Mouse (Mus musculus) kidney, postnatal 0 days (tissue): ENCODE measurements around the gene F2rl1. TPM values are rescaled to one million over a fixed set of nuclear protein-coding genes. Genes with fewer than 3 reads are reported as not detected.

Experiments
- ATAC-seq: fragments of 200-750 bp; cut with Nextera tagmentation; replicated peaks from 2 replicates; pipeline ENCODE4 v1.8.0; 2017; ENCODE audit warnings: low read depth, moderate number of reproducible peaks, moderate TSS enrichment, moderate library complexity; ENCODE audit not compliant: low FRiP score
- DNase-seq: peaks from one replicate; pipeline ENCODE4 v3.0.0-alpha.2; 2016; ENCODE audit warnings: low spot score
- H3K27ac ChIP-seq: fragments of 300-500 bp; sonication (generic); 2 replicates; pipeline ENCODE4 v1.5.1; 2014; ENCODE audit warnings: mild to moderate bottlenecking
- H3K27me3 ChIP-seq: fragments of 300-500 bp; sonication (generic); 2 replicates; pipeline ENCODE4 v1.6.1; 2014; ENCODE audit warnings: low read length, mixed read lengths; ENCODE audit not compliant: insufficient read depth
- H3K36me3 ChIP-seq: fragments of 300-500 bp; sonication (generic); 2 replicates; pipeline ENCODE4 v1.6.1; 2014; ENCODE audit warnings: low read length, mixed read lengths; ENCODE audit not compliant: insufficient read depth
- H3K4me1 ChIP-seq: fragments of 300-500 bp; sonication (generic); replicated peaks from 2 replicates; pipeline ENCODE4 v1.6.1; 2014; ENCODE audit warnings: antibody characterized with exemption, low read length, mixed read lengths; ENCODE audit not compliant: insufficient read depth
- H3K4me2 ChIP-seq: fragments of 300-500 bp; sonication (generic); 2 replicates; pipeline ENCODE4 v1.6.1; 2014; ENCODE audit warnings: mild to moderate bottlenecking, low read length, moderate library complexity, mixed read lengths
- H3K4me3 ChIP-seq: fragments of 300-500 bp; sonication (generic); replicated peaks from 2 replicates; pipeline ENCODE4 v1.5.1; 2014; ENCODE audit warnings: low read depth, low read length
- H3K9ac ChIP-seq: fragments of 300-500 bp; sonication (generic); 2 replicates; pipeline ENCODE4 v1.6.1; 2014; ENCODE audit warnings: low read depth, low read length
- H3K9me3 ChIP-seq: fragments of 300-500 bp; sonication (generic); replicated peaks from 2 replicates; pipeline ENCODE4 v1.6.1; 2016; ENCODE audit warnings: low read length, inconsistent platforms, mixed read lengths
- CTCF ChIP-seq: IDR thresholded peaks from 2 replicates; pipeline ENCODE4 v1.5.1; 2016; ENCODE audit warnings: antibody characterized with exemption, low read depth, mild to moderate bottlenecking, moderate library complexity
- WGBS: fragments of 180-500 bp; shearing (Covaris S2); extraction: QIAGEN DNeasy Blood & Tissue Kit; methylation state at CpG from one replicate; pipeline ENCODE4 v1.1.7; 2014; 5-methylcytosine and 5-hydroxymethylcytosine counted together
- polyA plus RNA-seq: library from polyadenylated mRNA; unstranded; fragments of >200 nt; fragmentation: Nextera tagmentation; extraction: Ambion mirVana; gene quantifications from 2 replicates; pipeline ENCODE4 v1.2.1, GENCODE M21; 2015

The F2rl1 gene
- 10.4 and 10.7 TPM in 2 replicates for polyA plus RNA-seq

- no peak for TF ChIP-seq CTCF
- DNase-seq (peak; percentile 69), ATAC-seq (peak; percentile 95)
- Histone ChIP-seq H3K36me3 (no peaks in the 10 kb centered on the region), H3K9me3 (no peaks in the 10 kb centered on the region), H3K27me3 (no peaks in the 10 kb centered on the region), H3K4me1 (no peaks in the 10 kb centered on the region; the same call in 1 of the 2 replicates), H3K4me3 (peak within 1 kb of the TSS; percentile 51), H3K4me2 (peak within 1 kb of the TSS; percentile 81), H3K9ac (peak within 1 kb of the TSS; percentile 51), H3K27ac (peak within 1 kb of the TSS; percentile 55)
- WGBS: under 1% methylated on average over 54 of the region's 54 CpGs
Measured at GRCm38 (mm10) chr13:95524674-95525491, at the start of gene F2rl1. TSS of gene F2rl1 (minus strand) at chr13:95525227.

DNA sequence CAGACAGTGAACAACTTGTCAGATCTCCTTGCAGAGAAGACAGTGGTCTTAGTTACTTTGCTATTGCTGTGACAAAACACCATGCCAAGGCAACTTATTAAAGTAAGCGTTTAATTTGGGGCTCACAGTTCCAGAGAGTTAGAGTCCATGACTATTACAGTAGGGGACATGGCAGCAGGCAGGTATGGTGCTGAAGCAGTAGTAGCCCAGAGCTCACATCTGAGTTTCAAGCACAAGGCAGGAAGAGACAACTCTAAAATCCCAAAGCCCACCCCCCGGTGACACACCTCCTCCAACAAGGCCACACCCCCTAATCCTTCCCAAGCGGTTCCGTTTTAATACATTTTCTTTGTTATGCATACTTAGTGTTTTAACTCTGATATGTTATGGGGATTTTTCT, 45.9 kb upstream of the F2rl1 start:
- no peak for TF ChIP-seq CTCF
- no peak for DNase-seq
- Histone ChIP-seq H3K27ac (no peak overlapping the region), H3K4me1 (no peaks in the 10 kb centered on the region), H3K36me3 (no peaks in the 10 kb centered on the region), H3K9ac (no peak overlapping the region), H3K4me2 (no peak overlapping the region), H3K4me3 (no peak overlapping the region), H3K27me3 (no peaks in the 10 kb centered on the region), H3K9me3 (no peaks in the 10 kb centered on the region)
- 94% methylated on average over 4 of the region's 4 CpGs for WGBS
- no peak for ATAC-seq

- no peak overlapping the region for H3K27ac ChIP-seq
- no peaks in the 10 kb centered on the region for H3K9me3 ChIP-seq
- DNase-seq: no peak
- no peak for ATAC-seq
- H3K4me3 ChIP-seq: no peak overlapping the region
- H3K36me3 ChIP-seq: no peaks in the 10 kb centered on the region
- H3K9ac ChIP-seq: no peak overlapping the region
- no peaks in the 10 kb centered on the region for H3K4me1 ChIP-seq
- no peak for TF ChIP-seq CTCF
- no peaks in the 10 kb centered on the region for H3K27me3 ChIP-seq
- H3K4me2 ChIP-seq: no peak overlapping the region
Measured at GRCm38 (mm10) chr13:95569326-95569725, 44.3 kb upstream of the F2rl1 start.

DNA sequence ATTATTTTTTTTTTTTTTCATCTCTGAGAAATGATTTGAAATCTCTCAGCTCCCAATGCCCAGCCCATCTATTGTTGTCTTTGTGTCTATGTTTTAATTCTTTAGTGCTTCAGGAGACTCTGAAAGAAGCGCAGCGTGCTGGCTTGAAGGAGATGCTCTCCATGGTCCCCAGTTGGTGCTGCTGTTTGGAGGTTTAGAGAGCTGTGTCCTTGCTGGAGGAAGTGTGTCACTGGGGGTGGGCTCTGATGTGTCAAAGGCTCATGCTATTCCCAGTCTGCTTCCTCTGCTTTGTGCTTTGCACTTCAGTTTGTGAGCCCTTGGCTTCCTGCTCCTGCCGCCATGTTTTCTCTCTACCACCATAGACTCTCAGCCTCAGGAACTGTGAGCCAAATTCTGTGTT, 43.3 kb upstream of the F2rl1 start:
- no peak for TF ChIP-seq CTCF
- H3K27me3 ChIP-seq: no peaks in the 10 kb centered on the region
- H3K27ac ChIP-seq: no peak overlapping the region
- H3K4me3 ChIP-seq: no peak overlapping the region
- no peaks in the 10 kb centered on the region for H3K4me1 ChIP-seq
- no peak overlapping the region for H3K9ac ChIP-seq
- 98% methylated on average over 3 of the region's 3 CpGs for WGBS
- no peaks in the 10 kb centered on the region for H3K9me3 ChIP-seq
- DNase-seq (no peak), ATAC-seq (no peak)
- H3K36me3 ChIP-seq: no peaks in the 10 kb centered on the region
- H3K4me2 ChIP-seq: no peak overlapping the region

GRCm38 (mm10) chr13:95566841-95567551, 42.0 kb upstream of the F2rl1 start:
- H3K27ac ChIP-seq: no peak overlapping the region
- DNase-seq (no peak), ATAC-seq (no peak)
- H3K4me1 ChIP-seq: no peaks in the 10 kb centered on the region
- 97% methylated on average over 15 of the region's 15 CpGs for WGBS
- H3K4me3 ChIP-seq: no peak overlapping the region
- H3K27me3 ChIP-seq: no peaks in the 10 kb centered on the region
- no peak overlapping the region for H3K9ac ChIP-seq
- no peak for TF ChIP-seq CTCF
- H3K36me3 ChIP-seq: no peaks in the 10 kb centered on the region
- no peaks in the 10 kb centered on the region for H3K9me3 ChIP-seq
- H3K4me2 ChIP-seq: no peak overlapping the region

- no peak overlapping the region for H3K4me3 ChIP-seq
- TF ChIP-seq CTCF: peak; percentile 96
- peak; percentile 87 for DNase-seq
- H3K9ac ChIP-seq: no peak overlapping the region
- no peaks in the 10 kb centered on the region for H3K27me3 ChIP-seq
- no peak overlapping the region for H3K4me2 ChIP-seq
- no peak; the same call in 1 of the 2 replicates for ATAC-seq
- no peaks in the 10 kb centered on the region for H3K9me3 ChIP-seq
- no peak overlapping the region for H3K27ac ChIP-seq
- no peaks in the 10 kb centered on the region for H3K4me1 ChIP-seq
- no peaks in the 10 kb centered on the region for H3K36me3 ChIP-seq
- under 1% methylated on average over 3 of the region's 3 CpGs for WGBS
Measured at GRCm38 (mm10) chr13:95563693-95564092, 38.7 kb upstream of the F2rl1 start.
